Mouse (Mus musculus) forebrain, postnatal 0 days (tissue): ENCODE data around the gene Dus3l. TPM values are rescaled to one million over a fixed set of nuclear protein-coding genes. Genes with fewer than 3 reads are reported as not detected.

Source experiments
- ATAC-seq: fragments of 200-750 bp; cut with Nextera tagmentation; 2 replicates; pipeline ENCODE4 v1.8.0; 2017; ENCODE audit warnings: mild to moderate bottlenecking, moderate library complexity
- DNase-seq: peaks from one replicate; pipeline ENCODE4 v3.0.0-alpha.2; 2015
- H3K27ac ChIP-seq: fragments of 300-500 bp; sonication (generic); 2 replicates; pipeline ENCODE4 v1.5.1; 2014; ENCODE audit warnings: low read depth, mild to moderate bottlenecking, antibody characterized with exemption, low read length, moderate library complexity, mixed read lengths
- H3K27me3 ChIP-seq: fragments of 300-500 bp; sonication (generic); 2 replicates; pipeline ENCODE4 v1.6.1; 2014; ENCODE audit warnings: mild to moderate bottlenecking, low read length, mixed read lengths; ENCODE audit not compliant: insufficient read depth
- H3K36me3 ChIP-seq: fragments of 300-500 bp; sonication (generic); 2 replicates; pipeline ENCODE4 v1.6.1; 2014; ENCODE audit warnings: mild to moderate bottlenecking, moderate library complexity; ENCODE audit not compliant: insufficient read depth
- H3K4me1 ChIP-seq: fragments of 300-500 bp; sonication (generic); 2 replicates; pipeline ENCODE4 v1.6.1; 2014; ENCODE audit warnings: antibody characterized with exemption; ENCODE audit not compliant: insufficient read depth
- H3K4me2 ChIP-seq: fragments of 300-500 bp; sonication (generic); 2 replicates; pipeline ENCODE4 v1.6.1; 2014; ENCODE audit warnings: low read depth, mild to moderate bottlenecking, moderate library complexity
- H3K4me3 ChIP-seq: fragments of 300-500 bp; sonication (generic); 2 replicates; pipeline ENCODE4 v1.5.1; 2014; ENCODE audit warnings: low read depth, low read length, mixed read lengths
- H3K9ac ChIP-seq: fragments of 300-500 bp; sonication (generic); 2 replicates; pipeline ENCODE4 v1.6.1; 2014; ENCODE audit warnings: mild to moderate bottlenecking
- H3K9me3 ChIP-seq: fragments of 300-500 bp; sonication (generic); 2 replicates; pipeline ENCODE4 v1.6.1; 2016; ENCODE audit warnings: low read length
- CTCF ChIP-seq: sonication (generic); IDR thresholded peaks from 2 replicates; pipeline ENCODE4 v1.5.1; 2016; ENCODE audit warnings: antibody characterized with exemption, control low read depth, low read depth
- WGBS: fragments of 180-500 bp; shearing (Covaris S2); extraction: QIAGEN DNeasy Blood & Tissue Kit; methylation state at CpG from one replicate; pipeline ENCODE4 v1.1.7; 2014; 5-methylcytosine and 5-hydroxymethylcytosine counted together
- polyA plus RNA-seq: library from polyadenylated mRNA; unstranded; fragments of >200 nt; fragmentation: Nextera tagmentation; extraction: Ambion mirVana; gene quantifications from 2 replicates; pipeline ENCODE4 v1.2.1, GENCODE M21; 2015
- total RNA-seq: library from RNA; depleted of rRNA; stranded (reverse); fragments of >200 nt; gene quantifications from 2 replicates; pipeline ENCODE4 v1.2.3, GENCODE M21; 2014; rRNA removed

The Dus3l gene
- total RNA-seq (75.1 and 75.3 TPM in 2 replicates), polyA plus RNA-seq (70.4 and 79.9 TPM in 2 replicates)

GRCm38 (mm10) chr17:56764474-56765354 lies at the start of gene Dus3l:
Gene Dus3l, plus strand, starts transcription at chr17:56764757.
- Histone ChIP-seq H3K4me2 (peak within 1 kb of the TSS; percentile 73), H3K27ac (peak within 1 kb of the TSS; percentile 97), H3K9ac (peak within 1 kb of the TSS; percentile 81), H3K4me3 (peak within 1 kb of the TSS; percentile 66), H3K9me3 (no peaks in the 10 kb centered on the region), H3K27me3 (no peaks in the 10 kb centered on the region), H3K4me1 (peaks cover 17% of the 10 kb centered on the region; the same call in 1 of the 2 replicates), H3K36me3 (peaks cover 33% of the 10 kb centered on the region)
- WGBS: 1% methylated on average over 54 of the region's 58 CpGs
- ATAC-seq (peak; percentile 91), DNase-seq (peak; percentile 94)
- no peak for TF ChIP-seq CTCF

- no peak overlapping the region for H3K27ac ChIP-seq
- DNase-seq (no peak), ATAC-seq (no peak)
- peaks cover 28% of the 10 kb centered on the region for H3K36me3 ChIP-seq
- no peaks in the 10 kb centered on the region for H3K27me3 ChIP-seq
- no peak for TF ChIP-seq CTCF
- H3K9me3 ChIP-seq: no peaks in the 10 kb centered on the region
- peaks cover 18% of the 10 kb centered on the region for H3K4me1 ChIP-seq
- peak overlapping the region; percentile 74; the same call in 1 of the 2 replicates for H3K9ac ChIP-seq
- H3K4me3 ChIP-seq: no peak overlapping the region
- WGBS: 69% methylated on average over 11 of the region's 11 CpGs
- H3K4me2 ChIP-seq: peak overlapping the region; percentile 68; the same call in 1 of the 2 replicates
These were observed 49.2 kb upstream of the Dus3l start for GRCm38 (mm10) chr17:56715360-56715759.

- ATAC-seq (no peak), DNase-seq (no peak)
- WGBS: 25% methylated on average over 22 of the region's 22 CpGs
- Histone ChIP-seq H3K4me2 (peak overlapping the region; percentile 68), H3K4me3 (peak overlapping the region; percentile 72), H3K9ac (peak overlapping the region; percentile 74), H3K36me3 (peaks cover 23% of the 10 kb centered on the region), H3K27ac (peak overlapping the region; percentile 87), H3K4me1 (peaks cover 18% of the 10 kb centered on the region), H3K9me3 (no peaks in the 10 kb centered on the region), H3K27me3 (no peaks in the 10 kb centered on the region)
- TF ChIP-seq CTCF: no peak
These were observed 48.5 kb upstream of the Dus3l start for GRCm38 (mm10) chr17:56715914-56716654.

GRCm38 (mm10) chr17:56716655-56717362 lies 47.7 kb upstream of the Dus3l start:
- peak overlapping the region; percentile 90 for H3K9ac ChIP-seq
- WGBS: 3% methylated on average over 55 of the region's 55 CpGs
- H3K27ac ChIP-seq: peak overlapping the region; percentile 87
- H3K36me3 ChIP-seq: peaks cover 22% of the 10 kb centered on the region
- H3K4me1 ChIP-seq: peaks cover 18% of the 10 kb centered on the region
- H3K4me3 ChIP-seq: peak overlapping the region; percentile 72
- no peak for TF ChIP-seq CTCF
- no peaks in the 10 kb centered on the region for H3K27me3 ChIP-seq
- ATAC-seq (peak; percentile 94), DNase-seq (peak; percentile 100)
- H3K4me2 ChIP-seq: peak overlapping the region; percentile 68
- no peaks in the 10 kb centered on the region for H3K9me3 ChIP-seq

- TF ChIP-seq CTCF: no peak
- Histone ChIP-seq H3K27ac (peak within 1 kb of the TSS; percentile 87), H3K9me3 (no peaks in the 10 kb centered on the region), H3K4me1 (peaks cover 18% of the 10 kb centered on the region), H3K9ac (peak within 1 kb of the TSS; percentile 90), H3K27me3 (no peaks in the 10 kb centered on the region), H3K4me2 (peak within 1 kb of the TSS; percentile 68), H3K4me3 (peak within 1 kb of the TSS; percentile 72), H3K36me3 (peaks cover 22% of the 10 kb centered on the region)
- DNase-seq (peak; percentile 99), ATAC-seq (peak; percentile 75)
- under 1% methylated on average over 59 of the region's 59 CpGs for WGBS
These were observed 47.0 kb upstream of the Dus3l start, which contains the start of the genes Ndufa11 and Vmac for GRCm38 (mm10) chr17:56717363-56718058. Gene Ndufa11, plus strand, starts transcription at chr17:56717767. Gene Vmac, minus strand, starts transcription at chr17:56718022.

GRCm38 (mm10) chr17:56722441-56722840 lies 42.1 kb upstream of the Dus3l start:
- DNase-seq: no peak
- H3K27me3 ChIP-seq: no peaks in the 10 kb centered on the region
- ATAC-seq: no peak
- H3K4me1 ChIP-seq: peaks cover 13% of the 10 kb centered on the region; the same call in 1 of the 2 replicates
- no peak for TF ChIP-seq CTCF
- peaks cover 27% of the 10 kb centered on the region for H3K36me3 ChIP-seq
- H3K27ac ChIP-seq: no peak overlapping the region
- H3K4me3 ChIP-seq: no peak overlapping the region
- 89% methylated on average over 5 of the region's 5 CpGs for WGBS
- H3K4me2 ChIP-seq: no peak overlapping the region
- H3K9me3 ChIP-seq: no peaks in the 10 kb centered on the region
- H3K9ac ChIP-seq: no peak overlapping the region
